Mouse (Mus musculus): ENCODE results near the gene Fmo4.

- TF ChIP-seq CTCF (conservative IDR thresholded peaks at IDR 0.05; ENCODE audit: insufficient read depth, insufficient read length, low read depth, low read length) (no peak), POLR2A (IDR thresholded peaks at IDR 0.05; ENCODE audit: low read depth, low read length) (no peak)
These were observed 61.8 kb downstream of the Fmo4 start for GRCm38 (mm10) chr1:162752009-162752408.
